Comparison of ENCODE assay signal across 8 mouse cellular contexts in genomic region chr17:32890852-32891238, GRCm38 (mm10). TPM values are rescaled to one million over a fixed set of nuclear protein-coding genes. Genes with fewer than 3 reads are reported as not detected.
A peak's percentile ranks its signal among the peaks of the same experiment; 100 is the strongest.
DNase-seq lines count a peak whose midpoint lies in the region; ATAC-seq lines count a peak whose summit lies in the region.

No protein-coding gene starts in this region.

- WGBS in kidney, embryonic 15.5 days = 1% methylated on average over 11 of the region's 11 CpGs
- 4% methylated on average over 11 of the region's 11 CpGs for WGBS in embryonic facial prominence, embryonic 10.5 days
- 2% methylated on average over 11 of the region's 11 CpGs for WGBS in midbrain, embryonic 15.5 days

- H3K27ac ChIP-seq in kidney, embryonic 15.5 days = peak overlapping the region; percentile 89
- peak overlapping the region; percentile 84 for H3K27ac ChIP-seq in embryonic facial prominence, embryonic 10.5 days (replicated peaks)
- H3K27ac ChIP-seq in midbrain, embryonic 15.5 days = peak overlapping the region; percentile 77

- peak overlapping the region; percentile 78 for H3K4me3 ChIP-seq in kidney, embryonic 15.5 days (replicated peaks)
- H3K4me3 ChIP-seq in embryonic facial prominence, embryonic 10.5 days = peak overlapping the region; percentile 79
- H3K4me3 ChIP-seq in midbrain, embryonic 15.5 days = peak overlapping the region; percentile 81

- DNase-seq in kidney, adult 9 months = no peak
- DNase-seq in embryonic facial prominence, embryonic 10.5 days (ENCODE audit: low spot score) = no peak
- no peak for DNase-seq in layer of hippocampus, postnatal 36 days
- no peak for DNase-seq in frontal cortex, postnatal 14 days (ENCODE audit: low spot score in 2 of 2)
- no peak for DNase-seq in adrenal gland, postnatal 4 days (ENCODE audit: low spot score in 2 of 2)

- peaks cover 19% of the 10 kb centered on the region for H3K4me1 ChIP-seq in kidney, embryonic 15.5 days
- H3K4me1 ChIP-seq in embryonic facial prominence, embryonic 10.5 days = peaks cover 14% of the 10 kb centered on the region
- H3K4me1 ChIP-seq in midbrain, embryonic 15.5 days = peaks cover 20% of the 10 kb centered on the region

- no peaks in the 10 kb centered on the region for H3K27me3 ChIP-seq in kidney, embryonic 15.5 days
- H3K27me3 ChIP-seq in embryonic facial prominence, embryonic 10.5 days (replicated peaks; ENCODE audit: low read depth, poor library complexity, severe bottlenecking) = no peaks in the 10 kb centered on the region
- H3K27me3 ChIP-seq in midbrain, embryonic 15.5 days (replicated peaks) = no peaks in the 10 kb centered on the region

- peak overlapping the region; percentile 76 for H3K4me2 ChIP-seq in kidney, embryonic 15.5 days
- peak overlapping the region; percentile 84 for H3K4me2 ChIP-seq in midbrain, embryonic 15.5 days

- H3K36me3 ChIP-seq in kidney, embryonic 15.5 days = peaks cover 13% of the 10 kb centered on the region
- H3K36me3 ChIP-seq in embryonic facial prominence, embryonic 10.5 days (replicated peaks) = peaks cover 20% of the 10 kb centered on the region
- H3K36me3 ChIP-seq in midbrain, embryonic 15.5 days (replicated peaks) = no peaks in the 10 kb centered on the region

- peak; percentile 50 for ATAC-seq in kidney, embryonic 15.5 days (replicated peaks; ENCODE audit: low FRiP score)
- peak; percentile 19 for ATAC-seq in inflammation-experienced regulatory T-cells, adult 6 months
- peak; percentile 62 for ATAC-seq in midbrain, embryonic 15.5 days (replicated peaks)

- H3K9me3 ChIP-seq in kidney, embryonic 15.5 days (replicated peaks) = no peaks in the 10 kb centered on the region
- no peaks in the 10 kb centered on the region for H3K9me3 ChIP-seq in embryonic facial prominence, embryonic 10.5 days
- no peaks in the 10 kb centered on the region for H3K9me3 ChIP-seq in midbrain, embryonic 15.5 days

- H3K9ac ChIP-seq in kidney, embryonic 15.5 days = peak overlapping the region; percentile 72
- H3K9ac ChIP-seq in midbrain, embryonic 15.5 days = peak overlapping the region; percentile 80

RNA-seq across cellular contexts. Expression of gene Zfp870, which starts 0.6 kb away (rescaled TPM):
- 7.7 and 8.0 TPM in 2 replicates for polyA plus RNA-seq in kidney, embryonic 15.5 days (2015; fragmentation: Nextera tagmentation; extraction: Ambion mirVana)
- 7.1 and 8.7 TPM in 2 replicates for polyA plus RNA-seq in embryonic facial prominence, embryonic 10.5 days (2016; fragmentation: Nextera tagmentation; extraction: Ambion mirVana)
- 10 to 100 TPM in 2 of 3 experiments, 1 to 10 TPM in 1; 9.1 to 12.9 (median 10.7) TPM for polyA plus RNA-seq in inflammation-experienced regulatory T-cells, adult 6 months (2017; shearing (Covaris generic))
- 7.4 and 7.9 TPM in 2 replicates for polyA plus RNA-seq in midbrain, embryonic 15.5 days (2015; fragmentation: Nextera tagmentation; extraction: Ambion mirVana)
- 10 to 100 TPM in 1 of 2 experiments, 1 to 10 TPM in 1; 7.6 to 11.5 TPM for total RNA-seq in layer of hippocampus, postnatal 36 days (2021)
- 10 to 100 TPM; 11.1 to 12.6 TPM for total RNA-seq in adrenal gland, postnatal 4 days (2021)

RNA-seq across cellular contexts. Expression of gene Cyp4f14, which starts 26.3 kb away (rescaled TPM):
- polyA plus RNA-seq in kidney, embryonic 15.5 days (2015; fragmentation: Nextera tagmentation; extraction: Ambion mirVana) = not detected in 2 replicates
- not detected in 2 replicates for polyA plus RNA-seq in embryonic facial prominence, embryonic 10.5 days (2016; fragmentation: Nextera tagmentation; extraction: Ambion mirVana)
- not detected for polyA plus RNA-seq in inflammation-experienced regulatory T-cells, adult 6 months (2017; shearing (Covaris generic))
- polyA plus RNA-seq in midbrain, embryonic 15.5 days (2015; fragmentation: Nextera tagmentation; extraction: Ambion mirVana) = 0.10 and 0.18 TPM in 2 replicates
- total RNA-seq in layer of hippocampus, postnatal 36 days (2021) = 1 to 10 TPM; 4.3 to 4.6 TPM
- 1 to 10 TPM; 3.1 to 3.3 TPM for total RNA-seq in adrenal gland, postnatal 4 days (2021)

RNA-seq across cellular contexts. Expression of gene Cyp4f13, which starts 56.4 kb away (rescaled TPM):
- polyA plus RNA-seq in kidney, embryonic 15.5 days (2015; fragmentation: Nextera tagmentation; extraction: Ambion mirVana) = 10.8 and 13.3 TPM in 2 replicates
- polyA plus RNA-seq in embryonic facial prominence, embryonic 10.5 days (2016; fragmentation: Nextera tagmentation; extraction: Ambion mirVana) = 2.1 and 3.3 TPM in 2 replicates
- 10 to 100 TPM; 14.5 to 83.3 (median 55.8) TPM for polyA plus RNA-seq in inflammation-experienced regulatory T-cells, adult 6 months (2017; shearing (Covaris generic))
- polyA plus RNA-seq in midbrain, embryonic 15.5 days (2015; fragmentation: Nextera tagmentation; extraction: Ambion mirVana) = 7.7 and 8.7 TPM in 2 replicates
- total RNA-seq in layer of hippocampus, postnatal 36 days (2021) = 10 to 100 TPM; 23.4 to 24.1 TPM
- total RNA-seq in adrenal gland, postnatal 4 days (2021) = 10 to 100 TPM; 71.3 to 72.6 TPM
